Mouse (Mus musculus) mature B cell (primary cell): ENCODE data around the gene Nup210l.

Source experiments
- in situ Hi-C: fragments of 300-500 bp; cut with MboI; formaldehyde crosslinking; loops from 2 replicates; pipeline ENCODE4 v1.14.3; 2019

Nup210l gene

GRCm38 (mm10) chr3:90103938-90104337 lies at the start of gene Nup210l:
Gene Nup210l (plus strand): TSS chr3:90104132.
- in situ Hi-C loops = no loop called here

- in situ Hi-C loops = no loop called here
These were observed 42.4 kb upstream of the Nup210l start for GRCm38 (mm10) chr3:90061549-90061948.

GRCm38 (mm10) chr3:90062539-90062938 lies 41.4 kb upstream of the Nup210l start:
- in situ Hi-C loops = no loop called here

- in situ Hi-C loops = no loop called here
These were observed 39.5 kb upstream of the Nup210l start for GRCm38 (mm10) chr3:90064383-90064782.

- in situ Hi-C loops = no loop called here
These were observed 38.4 kb upstream of the Nup210l start for GRCm38 (mm10) chr3:90065553-90065952.

- in situ Hi-C loops = no loop called here
These were observed 36.1 kb upstream of the Nup210l start for GRCm38 (mm10) chr3:90067851-90068250.

GRCm38 (mm10) chr3:90069688-90070087 lies 34.2 kb upstream of the Nup210l start:
- in situ Hi-C loops = loop anchor here (10.0 kb wide), 1 partner anchor 115 kb away; no protein-coding TSS in a partner anchor

- in situ Hi-C loops = loop anchor here (10.0 kb wide), 1 partner anchor 117 kb away; no protein-coding TSS in a partner anchor
These were observed 31.6 kb upstream of the Nup210l start, which contains the start of gene Tpm3 for GRCm38 (mm10) chr3:90072294-90072693. Gene Tpm3 (plus strand): TSS chr3:90072649.

- in situ Hi-C loops = loop anchor here (10.0 kb wide), 1 partner anchor 122 kb away; no protein-coding TSS in a partner anchor
These were observed 26.8 kb upstream of the Nup210l start for GRCm38 (mm10) chr3:90076921-90077716.

- in situ Hi-C loops = loop anchor here (10.0 kb wide), 1 partner anchor 123 kb away; no protein-coding TSS in a partner anchor
These were observed 25.7 kb upstream of the Nup210l start for GRCm38 (mm10) chr3:90078224-90078623.

GRCm38 (mm10) chr3:90079133-90079762 lies 24.7 kb upstream of the Nup210l start:
- in situ Hi-C loops = loop anchor here (10.0 kb wide), 1 partner anchor 124 kb away; no protein-coding TSS in a partner anchor

GRCm38 (mm10) chr3:90079763-90080497 lies 24.0 kb upstream of the Nup210l start:
- in situ Hi-C loops = loop anchor here (10.0 kb wide), 1 partner anchor 125 kb away; no protein-coding TSS in a partner anchor

- in situ Hi-C loops = no loop called here
These were observed 23.5 kb upstream of the Nup210l start for GRCm38 (mm10) chr3:90080498-90080863.

- in situ Hi-C loops = no loop called here
These were observed 22.3 kb upstream of the Nup210l start for GRCm38 (mm10) chr3:90081365-90082240.

GRCm38 (mm10) chr3:90083034-90083433 lies 20.9 kb upstream of the Nup210l start:
- in situ Hi-C loops = no loop called here

- in situ Hi-C loops = no loop called here
These were observed 20.1 kb upstream of the Nup210l start for GRCm38 (mm10) chr3:90083698-90084324.

GRCm38 (mm10) chr3:90084790-90085189 lies 19.1 kb upstream of the Nup210l start:
- in situ Hi-C loops = no loop called here

GRCm38 (mm10) chr3:90085281-90085680 lies 18.7 kb upstream of the Nup210l start:
- in situ Hi-C loops = no loop called here

- in situ Hi-C loops = no loop called here
These were observed 17.9 kb upstream of the Nup210l start for GRCm38 (mm10) chr3:90086068-90086467.

GRCm38 (mm10) chr3:90088617-90089016 lies 15.3 kb upstream of the Nup210l start:
- in situ Hi-C loops = no loop called here

GRCm38 (mm10) chr3:90090892-90091291 lies 13.0 kb upstream of the Nup210l start:
- in situ Hi-C loops = no loop called here
